Mouse (Mus musculus) urinary bladder, postnatal 10 days (tissue): ENCODE measurements around the gene Ctdsp2.

Source experiments
- DNase-seq: peaks from one replicate; pipeline ENCODE4 v3.0.0; 2022; ENCODE audit warnings: low spot score

Gene Ctdsp2

GRCm38 (mm10) chr10:126990313-126991056 lies 12.0 kb downstream of the Ctdsp2 start:
- peak; percentile 61 for DNase-seq

- no peak for DNase-seq
Measured at GRCm38 (mm10) chr10:126991676-126992075, 13.2 kb downstream of the Ctdsp2 start.

GRCm38 (mm10) chr10:126993621-126994020 lies 15.1 kb downstream of the Ctdsp2 start:
- no peak for DNase-seq

GRCm38 (mm10) chr10:126997340-126998113 lies 19.0 kb downstream of the Ctdsp2 start:
- no peak for DNase-seq

- no peak for DNase-seq
Measured at GRCm38 (mm10) chr10:127000529-127000928, 22.0 kb downstream of the Ctdsp2 start, which contains the start of gene Avil. TSS of gene Avil (plus strand) at chr10:127000709.

GRCm38 (mm10) chr10:127001297-127001696 lies 22.8 kb downstream of the Ctdsp2 start:
- DNase-seq = no peak

- no peak for DNase-seq
Measured at GRCm38 (mm10) chr10:127002056-127002455, 23.5 kb downstream of the Ctdsp2 start.

GRCm38 (mm10) chr10:127002765-127003164 lies 24.2 kb downstream of the Ctdsp2 start:
- DNase-seq = no peak

GRCm38 (mm10) chr10:127003334-127003733 lies 24.8 kb downstream of the Ctdsp2 start:
- no peak for DNase-seq

GRCm38 (mm10) chr10:127003806-127004205 lies 25.3 kb downstream of the Ctdsp2 start:
- DNase-seq = no peak

GRCm38 (mm10) chr10:127016488-127016887 lies 38.0 kb downstream of the Ctdsp2 start:
- no peak for DNase-seq

- DNase-seq = no peak
Measured at GRCm38 (mm10) chr10:127017071-127017470, 38.6 kb downstream of the Ctdsp2 start.

- no peak for DNase-seq
Measured at GRCm38 (mm10) chr10:127018422-127018821, 39.9 kb downstream of the Ctdsp2 start.

- DNase-seq = peak; percentile 86
Measured at GRCm38 (mm10) chr10:127030336-127031296, 52.1 kb downstream of the Ctdsp2 start, which contains the start of gene Tsfm. TSS of gene Tsfm (minus strand) at chr10:127030840.

- DNase-seq = no peak
Measured at GRCm38 (mm10) chr10:127033301-127033741, 54.8 kb downstream of the Ctdsp2 start.

GRCm38 (mm10) chr10:127036273-127036672 lies 57.8 kb downstream of the Ctdsp2 start:
- no peak for DNase-seq

- DNase-seq = no peak
Measured at GRCm38 (mm10) chr10:127037641-127038040, 59.1 kb downstream of the Ctdsp2 start.

- no peak for DNase-seq
Measured at GRCm38 (mm10) chr10:127040569-127041214, 62.2 kb downstream of the Ctdsp2 start.

GRCm38 (mm10) chr10:127041274-127041766 lies 62.8 kb downstream of the Ctdsp2 start, which contains the start of the genes Mettl1 and Eef1akmt3:
TSS of gene Mettl1 (plus strand) at chr10:127041414.
TSS of gene Eef1akmt3 (minus strand) at chr10:127041513.
- no peak for DNase-seq

GRCm38 (mm10) chr10:127041774-127042338 lies 63.3 kb downstream of the Ctdsp2 start:
- DNase-seq = peak; percentile 65
